In genomic region chr1:42313494-42313893, GRCm38 (mm10) we compare ENCODE assay signal across 18 mouse cellular contexts.
"Had no signal": no experiment of that assay in that cellular context is flagged by ENCODE, and none has a peak within 500 bp of the region (broad histone marks: within the 10 kb centered on the region; RNA-seq: fewer than 3 reads in every experiment).

No protein-coding gene starts in this region.

- H3K4me2 ChIP-seq: liver, embryonic 15.5 days; lung, embryonic 15.5 days; midbrain, embryonic 12.5 days; neural tube, embryonic 12.5 days; stomach, embryonic 15.5 days had no signal

- H3K36me3 ChIP-seq: liver, embryonic 15.5 days; lung, embryonic 15.5 days; midbrain, embryonic 12.5 days; neural tube, embryonic 12.5 days; stomach, embryonic 15.5 days had no signal

- H3K27me3 ChIP-seq: liver, embryonic 15.5 days; lung, embryonic 15.5 days; megakaryocyte, embryonic 14.5 days; midbrain, embryonic 12.5 days; neural tube, embryonic 12.5 days; stomach, embryonic 15.5 days had no signal

- H3K9ac ChIP-seq: liver, embryonic 15.5 days; liver, postnatal 0 days; lung, embryonic 15.5 days; midbrain, embryonic 12.5 days; neural tube, embryonic 12.5 days; stomach, embryonic 15.5 days had no signal

- H3K27ac ChIP-seq: liver, embryonic 15.5 days; lung, embryonic 15.5 days; macrophage; midbrain, embryonic 12.5 days; neural tube, embryonic 12.5 days; stomach, embryonic 15.5 days; stomach, postnatal 0 days had no signal

- DNase-seq: liver, postnatal 0 days; lung, adult 2 months; lung, postnatal 14 days; lung, postnatal 36 days; midbrain, embryonic 14.5 days; right cerebral cortex, postnatal 14 days; thymus, adult 2 months; thymus, postnatal 25 days; thymus, postnatal 4 days had no signal

- H3K4me1 ChIP-seq: liver, embryonic 15.5 days; lung, embryonic 15.5 days; megakaryocyte, embryonic 14.5 days; midbrain, embryonic 12.5 days; neural tube, embryonic 12.5 days; stomach, embryonic 15.5 days had no signal

- H3K4me3 ChIP-seq: liver, embryonic 15.5 days; lung, embryonic 15.5 days; megakaryocyte, embryonic 14.5 days; midbrain, embryonic 12.5 days; neural tube, embryonic 12.5 days; stomach, embryonic 15.5 days had no signal

- ATAC-seq: liver, postnatal 0 days; lung, postnatal 0 days had no signal

- H3K9me3 ChIP-seq: liver, embryonic 15.5 days; lung, embryonic 15.5 days; midbrain, embryonic 12.5 days; neural tube, embryonic 12.5 days; stomach, embryonic 15.5 days had no signal
